Mouse (Mus musculus): Measurements from ENCODE around the gene Clic5. TPM values are rescaled to one million over a fixed set of nuclear protein-coding genes. Genes with fewer than 3 reads are reported as not detected.

Gene Clic5
- polyA plus RNA-seq, 1 experiment from 2014 or later, result 1.1 TPM

DNA sequence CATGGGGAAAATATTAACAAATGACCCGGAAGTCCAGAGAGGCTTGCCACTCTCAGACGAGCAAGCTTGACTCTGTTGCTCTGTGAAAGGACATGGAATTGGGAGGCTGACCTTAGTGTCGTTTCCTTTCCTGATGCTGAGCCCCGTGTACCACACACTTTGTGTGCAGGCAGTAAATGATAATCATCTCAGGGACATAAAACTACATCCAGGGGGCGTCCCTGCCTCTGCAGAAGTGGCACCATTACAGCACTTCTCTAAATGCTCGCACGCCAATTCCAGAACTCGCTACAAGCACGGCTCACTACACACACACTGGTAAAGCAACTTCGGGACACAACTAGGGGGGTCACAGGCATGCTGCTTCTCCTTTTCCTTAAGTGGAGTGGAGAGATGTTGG is 136.9 kb downstream of the Clic5 start:
- H3K9me3 ChIP-seq (ENCODE audit: control insufficient read depth, low read length), result no peaks in the 10 kb centered on the region
- H3K36me3 ChIP-seq (ENCODE audit: control insufficient read depth, insufficient read depth, low read length), result no peaks in the 10 kb centered on the region
- H3K9ac ChIP-seq (ENCODE audit: low read length), result no peak overlapping the region
- H3K27ac ChIP-seq (ENCODE audit: low read depth, low read length), result no peak overlapping the region
- H3K4me1 ChIP-seq (ENCODE audit: control insufficient read depth, insufficient read depth, low read length), result no peaks in the 10 kb centered on the region; the same call in 1 of the 2 replicates
- no peaks in the 10 kb centered on the region for H3K27me3 ChIP-seq (ENCODE audit: control insufficient read depth, insufficient read depth, low read length)
- DNase-seq (ENCODE audit: low spot score, missing footprints), result no peak
- no peak overlapping the region for H3K4me3 ChIP-seq (ENCODE audit: low read depth, low read length)
- no peak for ATAC-seq (ENCODE audit: low FRiP score)
- H3K4me2 ChIP-seq, result no peak overlapping the region
- WGBS, result 81% methylated on average over 10 of the region's 10 CpGs

DNA sequence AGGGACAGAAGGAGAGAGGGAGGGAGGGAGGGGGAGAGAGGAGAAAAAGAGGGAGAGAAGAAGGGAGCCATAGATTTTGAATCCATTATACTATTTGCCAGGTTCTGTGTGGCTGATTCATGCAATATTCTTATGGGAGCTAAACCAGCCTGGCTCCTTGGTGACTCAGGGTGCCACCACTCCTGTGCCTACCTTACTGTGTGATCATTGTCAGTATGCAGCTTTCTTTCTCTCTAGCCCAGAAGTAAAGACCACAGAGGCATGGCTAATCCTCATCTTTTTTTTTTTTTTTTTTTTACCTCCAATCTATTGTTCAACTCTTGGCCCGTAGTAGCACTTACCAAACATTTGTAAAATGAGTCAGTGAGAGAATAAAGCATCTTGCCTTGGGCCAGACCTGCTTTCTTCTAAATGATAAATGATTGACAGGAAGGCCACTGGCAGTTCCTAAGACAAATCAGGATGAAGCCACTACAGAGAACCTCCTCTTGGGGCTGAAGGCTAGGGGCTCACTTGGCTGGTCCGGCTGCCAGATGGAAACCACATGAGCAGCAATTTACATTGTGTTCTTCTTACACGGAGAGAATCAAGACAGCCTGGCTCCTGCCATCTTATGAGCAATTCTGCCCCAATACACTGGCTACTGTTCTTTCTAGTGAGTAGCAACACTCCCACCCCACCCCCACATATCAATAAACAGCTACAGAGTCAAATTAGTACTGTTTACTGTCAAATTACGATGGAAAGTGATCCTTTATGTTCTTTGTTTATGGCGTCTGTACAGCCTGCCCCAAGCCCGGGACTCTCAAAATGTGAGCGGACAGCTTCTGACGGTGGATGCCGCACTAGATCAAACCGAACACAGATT is 139.1 kb downstream of the Clic5 start:
- no peak overlapping the region for H3K27ac ChIP-seq (ENCODE audit: low read depth, low read length)
- 69% methylated on average over 10 of the region's 10 CpGs for WGBS
- H3K36me3 ChIP-seq (ENCODE audit: control insufficient read depth, insufficient read depth, low read length), result no peaks in the 10 kb centered on the region
- no peak overlapping the region for H3K4me3 ChIP-seq (ENCODE audit: low read depth, low read length)
- no peak overlapping the region for H3K9ac ChIP-seq (ENCODE audit: low read length)
- H3K27me3 ChIP-seq (ENCODE audit: control insufficient read depth, insufficient read depth, low read length), result no peaks in the 10 kb centered on the region
- ATAC-seq (ENCODE audit: low FRiP score), result no peak
- no peak for DNase-seq (ENCODE audit: low spot score, missing footprints)
- H3K4me2 ChIP-seq, result no peak overlapping the region
- no peaks in the 10 kb centered on the region; the same call in 1 of the 2 replicates for H3K4me1 ChIP-seq (ENCODE audit: control insufficient read depth, insufficient read depth, low read length)
- H3K9me3 ChIP-seq (ENCODE audit: control insufficient read depth, low read length), result no peaks in the 10 kb centered on the region

DNA sequence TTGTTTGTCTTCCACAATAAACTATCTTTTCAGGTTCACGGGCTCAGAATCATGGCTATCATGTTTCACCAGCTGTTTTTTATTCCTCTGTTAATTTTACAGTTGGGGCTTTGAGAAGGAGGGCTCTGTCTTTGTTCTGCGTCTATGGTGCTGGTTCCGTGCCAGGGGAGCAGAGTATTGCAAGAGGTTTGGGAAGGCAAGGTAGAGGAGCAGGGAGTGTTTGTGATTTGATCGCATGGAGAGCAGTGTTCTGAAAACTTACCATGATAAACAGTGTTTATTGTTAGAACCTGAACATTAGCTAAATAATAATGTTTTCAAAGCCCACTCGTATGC is 139.7 kb downstream of the Clic5 start:
- Histone ChIP-seq H3K4me2 (no peak overlapping the region), H3K27me3 (ENCODE audit: control insufficient read depth, insufficient read depth, low read length) (no peaks in the 10 kb centered on the region), H3K36me3 (ENCODE audit: control insufficient read depth, insufficient read depth, low read length) (no peaks in the 10 kb centered on the region), H3K4me3 (ENCODE audit: low read depth, low read length) (no peak overlapping the region), H3K9me3 (ENCODE audit: control insufficient read depth, low read length) (no peaks in the 10 kb centered on the region), H3K27ac (ENCODE audit: low read depth, low read length) (no peak overlapping the region), H3K9ac (ENCODE audit: low read length) (no peak overlapping the region), H3K4me1 (ENCODE audit: control insufficient read depth, insufficient read depth, low read length) (no peaks in the 10 kb centered on the region; the same call in 1 of the 2 replicates)
- DNase-seq (ENCODE audit: low spot score, missing footprints) (no peak), ATAC-seq (ENCODE audit: low FRiP score) (no peak)
- WGBS, result 86% methylated on average over 5 of the region's 5 CpGs

Other genes starting within 250 kb of the Clic5 start
- 11.5 and 15.3 TPM in 2 replicates for gene Enpp5, start 109.8 kb upstream of the Clic5 start, polyA plus RNA-seq (2014; fragmentation: Nextera tagmentation; extraction: Ambion mirVana)
- gene Enpp4, start 82.8 kb upstream of the Clic5 start, polyA plus RNA-seq (2014; fragmentation: Nextera tagmentation; extraction: Ambion mirVana), result 3.5 and 3.8 TPM in 2 replicates